Mouse (Mus musculus) NIH3T3 (cell line): Measurements from ENCODE around the gene Jup.
"Not testable (repeated sequence)": the region's sequence is repeated elsewhere in the genome, so short reads cannot be mapped to it uniquely, and the experiment has no call there.

Experiments used
- DNase-seq: peaks from one replicate; pipeline ENCODE4 v3.0.0-alpha.2; 2012; ENCODE audit warnings: low read depth

The Jup gene

GRCm38 (mm10) chr11:100355972-100356818 lies 41.4 kb downstream of the Jup start, which contains the start of gene Hap1:
TSS of gene Hap1 (minus strand) at chr11:100356128.
- peak; percentile 70 for DNase-seq

DNA sequence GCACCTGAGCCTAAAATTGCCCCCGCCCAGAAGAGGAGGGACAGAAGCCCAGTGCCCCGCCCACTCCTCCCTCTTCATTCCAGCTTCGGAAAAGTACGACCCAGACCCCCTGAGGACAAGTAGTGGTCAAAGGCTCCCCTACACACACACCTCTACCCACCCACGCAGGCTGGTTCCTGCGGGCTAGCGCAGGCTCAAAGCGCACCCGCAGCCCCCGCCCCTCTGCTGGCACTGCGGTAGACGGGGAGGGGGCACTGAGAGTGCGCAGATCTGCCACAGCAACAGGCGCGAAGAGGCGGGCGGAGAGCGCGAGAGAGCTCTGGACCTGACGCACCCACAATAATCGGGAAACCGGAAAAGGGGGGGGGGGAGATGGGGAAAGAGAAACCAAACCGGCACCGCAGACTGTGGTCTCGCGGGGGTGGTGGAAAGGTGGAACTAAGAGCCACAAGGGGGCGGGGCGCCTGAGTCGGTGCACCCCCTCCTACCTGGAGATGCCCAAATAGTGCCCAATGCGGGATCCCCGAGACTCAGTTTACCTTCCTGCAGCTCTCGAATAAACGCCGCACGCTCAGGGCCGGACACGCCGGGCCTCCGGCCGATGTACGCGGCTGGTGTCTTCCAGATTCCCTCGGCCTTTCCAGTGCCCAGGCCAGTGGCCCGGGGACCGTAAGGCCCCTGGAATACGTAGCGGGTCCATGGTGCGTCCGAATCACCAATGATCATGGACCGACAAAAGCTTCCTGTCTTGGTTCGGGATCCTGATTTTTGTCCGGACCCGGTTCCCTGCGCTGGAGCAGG lies 42.2 kb downstream of the Jup start:
- DNase-seq = peak; percentile 43

DNA sequence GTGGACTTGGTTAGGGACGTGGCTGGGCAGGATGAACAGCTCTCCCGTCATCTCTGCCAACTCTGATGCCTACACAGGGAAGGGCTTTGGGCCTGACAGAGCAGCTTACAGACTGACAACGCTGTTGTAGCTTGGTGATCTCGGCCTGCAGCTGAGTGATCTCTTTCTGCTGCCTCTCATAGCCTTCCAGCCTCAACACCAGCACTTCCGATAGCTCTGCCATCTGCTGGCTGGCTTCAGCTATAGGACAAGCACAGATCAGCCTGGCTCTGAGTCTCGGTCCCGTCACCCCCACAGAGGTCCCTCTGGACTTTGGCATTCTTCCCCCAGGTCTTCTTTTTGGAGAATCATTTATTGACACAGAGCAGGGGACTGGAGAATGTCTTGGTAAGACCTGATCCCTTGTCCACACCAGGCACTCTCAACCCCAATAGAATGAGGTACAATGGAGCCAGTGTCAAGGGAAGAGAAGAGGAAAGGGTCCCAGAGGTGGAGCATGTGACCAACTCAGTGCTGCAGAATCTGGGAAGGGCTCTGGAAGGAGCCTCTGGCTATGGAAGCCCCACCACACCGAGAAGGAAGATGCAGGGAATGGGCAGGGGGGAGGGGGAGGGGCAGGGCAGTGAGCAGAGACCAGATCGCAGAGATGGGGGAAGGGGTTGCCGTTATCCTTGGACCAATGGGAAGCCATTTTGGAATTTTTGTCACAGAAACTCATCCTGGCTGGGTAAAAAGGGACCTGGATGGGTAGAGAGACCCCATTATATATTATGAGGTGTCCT lies 45.3 kb downstream of the Jup start:
- DNase-seq = peak; percentile 75

GRCm38 (mm10) chr11:100344269-100344668 lies 53.3 kb downstream of the Jup start:
- DNase-seq = no peak

DNA sequence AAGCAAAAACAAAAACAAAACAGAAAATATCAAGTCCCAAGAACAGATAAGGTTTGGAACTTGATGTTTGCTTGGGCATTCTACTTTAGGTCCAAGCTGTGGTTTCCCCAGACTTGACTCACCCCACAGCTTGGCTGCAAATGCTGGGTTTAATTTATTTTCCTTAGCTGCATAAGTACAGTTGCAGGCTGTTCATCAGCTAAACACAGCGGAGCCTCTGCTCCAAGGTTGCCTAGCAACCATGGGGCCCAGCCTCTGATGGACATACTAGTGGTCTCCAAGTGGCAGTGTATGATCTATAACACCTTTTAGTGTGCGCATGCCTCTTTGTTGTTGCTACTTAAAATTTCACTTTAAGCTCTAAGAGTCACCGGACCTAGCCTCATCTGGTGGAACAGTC lies 61.8 kb downstream of the Jup start:
- peak; percentile 90 for DNase-seq

DNA sequence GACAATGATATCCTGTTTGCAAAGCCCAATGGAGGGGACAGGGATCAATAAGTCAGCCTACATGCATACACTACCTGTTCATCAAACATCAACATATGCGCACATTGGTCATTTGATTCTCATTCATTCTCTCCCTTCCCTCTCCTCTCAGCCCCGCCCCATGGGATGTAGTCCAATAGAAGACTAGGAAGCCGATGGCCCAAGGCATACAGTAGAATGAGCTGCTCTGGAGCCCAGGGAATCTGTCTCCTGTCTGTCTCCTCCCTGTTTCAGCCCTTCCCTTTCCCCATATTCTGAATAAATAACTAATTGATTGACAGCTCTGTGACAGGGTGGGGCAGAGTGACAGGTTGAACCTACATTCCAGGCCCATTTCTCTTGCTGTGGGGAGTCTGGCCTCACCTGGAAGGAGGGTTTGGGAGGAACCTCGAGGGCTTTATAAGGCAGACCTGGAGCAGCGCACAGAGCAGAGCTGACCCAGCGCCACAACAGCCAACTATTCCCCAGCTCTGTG lies 63.6 kb downstream of the Jup start, which contains the start of gene Gast:
TSS of gene Gast (plus strand) at position 464 of the 514 bp plus-strand sequence.
- DNase-seq = no peak

DNA sequence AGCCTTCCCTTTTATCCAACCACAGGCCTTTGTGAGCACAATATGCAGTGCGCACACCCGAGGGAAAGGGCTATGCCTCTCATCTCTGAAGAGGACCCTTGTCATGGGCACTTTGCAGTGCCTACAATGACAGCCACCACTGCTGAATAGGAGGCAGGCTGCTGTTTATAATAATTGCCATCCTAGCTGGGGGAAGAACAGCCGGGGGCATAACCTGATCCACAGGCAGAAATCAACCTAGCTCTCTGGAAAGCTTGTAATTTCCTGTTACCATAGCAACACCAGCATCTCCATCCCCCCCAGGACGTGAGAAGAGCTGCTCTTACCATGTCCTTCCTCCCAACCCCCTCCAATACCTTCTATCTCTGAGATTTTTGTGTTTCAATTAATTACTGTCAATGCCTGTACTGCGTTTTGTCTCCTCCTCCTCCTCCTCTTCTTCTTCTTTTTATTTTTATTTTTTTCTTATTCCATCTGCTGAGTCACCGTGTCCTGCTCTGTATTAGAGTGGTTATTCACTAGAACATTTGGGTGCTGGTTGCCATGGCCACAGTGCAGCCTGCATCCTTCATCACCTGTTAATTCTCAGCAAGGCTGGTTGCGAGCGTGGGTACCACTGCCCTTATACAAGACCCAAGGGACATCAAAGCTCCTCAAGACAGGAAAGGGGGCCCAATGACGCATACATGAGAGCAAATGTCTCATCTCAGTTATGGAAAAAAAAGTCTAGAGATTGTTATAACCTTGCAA lies 64.6 kb downstream of the Jup start:
- peak; percentile 38 for DNase-seq

GRCm38 (mm10) chr11:100330816-100331375 lies 66.7 kb downstream of the Jup start:
- DNase-seq = peak; percentile 64

DNA sequence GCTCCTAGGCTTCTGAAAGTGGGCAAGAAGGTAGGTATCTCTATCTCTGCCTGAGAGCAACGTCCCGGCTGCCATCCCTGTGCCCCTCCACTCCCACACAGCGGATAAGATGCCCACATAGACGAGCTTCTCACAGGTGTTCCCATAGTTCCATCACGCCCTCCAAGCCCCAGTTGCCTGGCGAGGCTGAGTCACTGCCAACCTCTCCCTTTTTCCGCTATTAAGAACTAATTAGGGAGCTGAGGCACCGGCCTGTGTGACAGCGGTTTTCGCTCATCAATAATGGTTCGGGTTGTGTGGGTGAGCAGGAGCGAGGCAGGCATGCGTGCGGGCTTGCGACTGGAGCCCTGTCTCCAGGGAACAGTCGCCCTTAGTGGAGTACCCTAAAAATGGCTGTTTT lies 67.3 kb downstream of the Jup start:
- no peak for DNase-seq

GRCm38 (mm10) chr11:100327761-100328160 lies 69.8 kb downstream of the Jup start:
- no peak for DNase-seq

- no peak for DNase-seq
Measured at GRCm38 (mm10) chr11:100327316-100327715, 70.2 kb downstream of the Jup start.

- no peak for DNase-seq
Measured at GRCm38 (mm10) chr11:100325062-100325629, 72.4 kb downstream of the Jup start.

DNA sequence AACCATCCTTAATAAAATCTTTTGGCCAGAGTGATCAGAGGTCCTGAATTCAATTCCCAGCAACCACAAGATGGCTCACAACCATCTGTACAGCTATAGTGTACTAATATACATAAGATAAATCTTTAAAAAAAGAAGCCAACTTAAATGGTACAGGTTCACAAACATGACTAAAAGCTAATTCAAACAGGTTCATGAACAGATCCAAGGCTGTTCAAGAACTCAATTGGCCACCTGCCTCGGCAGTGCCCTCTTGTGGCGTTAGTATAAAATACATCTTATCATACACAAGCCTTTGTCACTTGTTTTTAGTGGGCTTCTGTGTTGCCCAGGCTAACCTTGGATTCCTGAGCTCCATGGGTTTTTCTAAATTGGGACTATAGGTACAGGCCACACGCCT lies 74.0 kb downstream of the Jup start:
- peak; percentile 91 for DNase-seq

GRCm38 (mm10) chr11:100322591-100323258 lies 74.8 kb downstream of the Jup start:
- DNase-seq = peak; percentile 36

DNA sequence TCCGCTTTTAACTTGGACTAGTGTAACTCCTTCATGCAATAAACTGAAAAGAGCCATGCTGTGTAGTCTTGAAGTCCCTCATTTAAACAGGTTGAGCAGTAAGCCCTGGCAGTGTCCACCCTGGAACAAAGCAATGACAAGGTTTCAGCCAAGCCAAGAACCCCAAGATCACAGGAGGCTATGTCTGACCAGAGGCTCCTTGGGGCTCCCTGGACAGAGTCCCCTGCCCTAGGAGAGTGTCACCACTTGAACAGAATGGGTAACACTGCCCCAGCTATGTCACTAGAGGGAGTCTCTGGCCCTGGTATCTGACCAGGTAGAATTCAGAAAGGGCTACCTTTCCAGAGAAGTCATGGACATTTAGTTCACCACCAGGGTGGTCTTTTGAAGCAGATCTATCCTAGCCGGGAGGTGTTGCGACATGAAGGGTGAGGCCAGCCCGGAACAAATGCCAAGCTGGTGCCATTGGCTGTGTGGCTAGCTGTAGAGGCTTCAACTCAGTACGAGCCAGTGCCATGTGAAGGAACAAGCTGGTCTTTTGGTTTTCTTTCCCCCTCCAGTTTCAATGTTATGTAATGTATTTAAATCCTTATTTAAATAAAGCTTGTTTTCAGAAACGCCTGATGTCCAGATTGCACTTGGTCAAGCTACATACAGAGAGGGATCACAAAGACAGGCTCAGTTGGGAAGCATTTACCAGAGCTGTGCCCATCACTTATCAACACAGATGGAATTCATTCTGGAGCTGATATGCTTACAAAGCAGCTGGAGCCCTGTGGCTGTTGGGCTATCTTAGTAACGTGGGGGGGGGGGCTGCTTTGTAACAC lies 75.9 kb downstream of the Jup start:
- peak; percentile 58 for DNase-seq

GRCm38 (mm10) chr11:100320701-100321410 lies 76.7 kb downstream of the Jup start:
- not testable (repeated sequence) for DNase-seq

DNA sequence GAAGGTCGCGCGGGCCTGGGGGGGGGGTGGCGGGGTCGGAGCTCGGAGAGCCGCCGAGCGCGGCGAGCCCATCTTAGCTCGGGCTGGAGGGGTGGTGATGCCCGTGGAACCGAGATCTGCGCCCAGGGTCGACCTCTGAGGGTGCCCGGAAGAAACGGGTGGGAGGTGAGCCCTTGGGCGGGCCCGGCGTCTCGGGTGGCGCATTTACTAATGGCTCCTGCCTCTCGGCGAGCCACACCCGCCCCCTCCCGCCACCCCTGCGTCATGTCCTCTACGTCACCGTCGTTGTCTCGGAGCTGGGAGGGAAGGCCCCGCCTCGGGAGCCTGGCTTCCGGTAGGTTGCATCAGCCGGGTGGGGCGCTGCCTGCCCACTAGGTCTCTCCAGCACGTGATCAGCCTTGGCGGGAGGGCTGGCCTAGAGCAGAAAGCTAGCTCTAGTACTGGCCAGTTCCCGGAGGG lies 77.4 kb downstream of the Jup start:
- peak; percentile 100 for DNase-seq

GRCm38 (mm10) chr11:100319492-100320171 lies 77.9 kb downstream of the Jup start, which contains the start of gene Eif1:
TSS of gene Eif1 (plus strand) at chr11:100319885.
- DNase-seq = peak; percentile 100
